Mouse (Mus musculus) C2C12 (cell line): ENCODE data around the gene Plce1. TPM values are rescaled to one million over a fixed set of nuclear protein-coding genes. Genes with fewer than 3 reads are reported as not detected.

ENCODE experiments used
- H3K27me3 ChIP-seq: one replicate; pipeline ENCODE4 v1.6.1; 2011; ENCODE audit not compliant: control insufficient read depth, insufficient read depth, insufficient read length
- H3K36me3 ChIP-seq: one replicate; pipeline ENCODE4 v1.6.1; 2011; ENCODE audit not compliant: control insufficient read depth, insufficient read depth
- H3K4me3 ChIP-seq: one replicate; pipeline ENCODE4 v1.5.1; 2011; ENCODE audit warnings: mild to moderate bottlenecking, control low read depth; ENCODE audit not compliant: poor library complexity, insufficient read depth, severe bottlenecking
- H3K79me2 ChIP-seq: one replicate; pipeline ENCODE4 v1.6.1; 2011; ENCODE audit not compliant: control insufficient read depth, insufficient read depth
- H3K79me3 ChIP-seq: one replicate; pipeline ENCODE4 v1.6.1; 2011; ENCODE audit warnings: low read depth, control low read depth
- H3ac ChIP-seq: one replicate; pipeline ENCODE3; 2011; ENCODE audit warnings: low read depth; ENCODE audit not compliant: control insufficient read depth, insufficient read length
- CEBPB ChIP-seq: IDR thresholded peaks from one replicate; pipeline ENCODE4 v1.6.1; 2011; ENCODE audit warnings: low read depth, mild to moderate bottlenecking, control low read depth, moderate library complexity
- CTCF ChIP-seq: IDR thresholded peaks from one replicate; pipeline ENCODE4 v1.5.1; 2011; ENCODE audit not compliant: control insufficient read depth, insufficient read depth, insufficient read length
- FOSL1 ChIP-seq: IDR thresholded peaks from one replicate; pipeline ENCODE4 v1.8.0; 2011; ENCODE audit warnings: mild to moderate bottlenecking, low read length; ENCODE audit not compliant: poor library complexity, insufficient read depth, severe bottlenecking
- MAX ChIP-seq: IDR thresholded peaks from one replicate; pipeline ENCODE4 v1.6.1; 2011; ENCODE audit warnings: mild to moderate bottlenecking, control low read depth
- MYOD1 ChIP-seq: IDR thresholded peaks from one replicate; pipeline ENCODE4 v1.6.1; 2011; ENCODE audit warnings: low read depth; ENCODE audit not compliant: control insufficient read depth, insufficient read length
- MYOG ChIP-seq: IDR thresholded peaks from one replicate; pipeline ENCODE4 v1.6.1; 2011; ENCODE audit not compliant: control insufficient read depth, insufficient read length; ENCODE audit errors: extremely low read depth
- USF1 ChIP-seq: IDR thresholded peaks from one replicate; pipeline ENCODE4 v1.6.1; 2011; ENCODE audit warnings: low read depth, mild to moderate bottlenecking, control low read depth, moderate library complexity
- polyA plus RNA-seq: library from polyadenylated mRNA; unstranded; fragments of >200 nt; fragmentation: generic; extraction: Trizol; gene quantifications from one replicate; pipeline ENCODE4 v1.2.1, GENCODE M21; 2012; ENCODE audit warnings: missing spikeins

Gene Plce1
- polyA plus RNA-seq, 1 experiment: not detected

DNA sequence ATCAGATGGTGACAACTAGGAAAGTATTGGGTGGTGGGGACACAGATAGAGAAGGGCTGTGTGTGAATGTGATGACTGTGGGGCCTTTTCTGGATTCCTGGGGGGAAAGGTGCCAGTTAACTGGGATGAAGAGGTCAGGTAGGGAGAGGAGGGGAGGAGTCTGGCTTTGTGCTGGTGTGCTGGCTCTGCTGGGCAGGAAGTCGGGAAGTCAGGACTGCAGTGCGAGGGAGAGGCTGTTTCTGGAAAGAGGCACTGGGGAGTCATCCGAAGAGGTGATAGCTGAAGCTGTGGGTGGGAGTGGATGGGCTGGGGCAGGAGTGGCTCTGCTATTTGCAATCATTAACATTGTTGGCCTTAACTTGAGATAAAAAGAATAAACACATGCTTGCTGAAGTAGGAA lies 23.7 kb downstream of the Plce1 start:
- Histone ChIP-seq H3K36me3 (no peaks in the 10 kb centered on the region), H3ac (no peak overlapping the region), H3K79me2 (no peaks in the 10 kb centered on the region), H3K27me3 (no peaks in the 10 kb centered on the region), H3K4me3 (no peak overlapping the region), H3K79me3 (no peaks in the 10 kb centered on the region)
- TF ChIP-seq MAX (no peak), CEBPB (no peak), USF1 (no peak), MYOD1 (no peak), MYOG (no peak), CTCF (no peak), FOSL1 (no peak)

DNA sequence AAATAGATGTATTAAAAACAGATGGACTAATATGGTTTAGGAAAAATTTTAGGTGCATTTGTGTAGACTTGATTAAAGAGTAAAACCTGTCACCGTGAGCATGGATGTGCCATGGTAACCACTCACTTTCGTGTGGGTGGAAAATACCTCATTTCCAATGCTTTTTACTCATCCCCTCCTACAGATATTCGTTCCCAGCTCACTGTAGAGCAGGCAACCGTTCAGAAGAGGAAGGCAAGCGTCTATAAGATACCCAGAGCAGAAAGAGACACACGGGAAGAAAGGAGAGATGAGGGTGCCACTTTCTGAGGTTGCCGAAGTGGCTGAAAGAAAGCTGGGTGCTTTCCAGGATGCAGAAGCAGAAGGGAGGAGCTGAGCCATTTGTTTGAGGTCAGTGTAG lies 25.2 kb downstream of the Plce1 start:
- Histone ChIP-seq H3K4me3 (no peak overlapping the region), H3K36me3 (no peaks in the 10 kb centered on the region), H3K79me3 (no peaks in the 10 kb centered on the region), H3K27me3 (no peaks in the 10 kb centered on the region), H3ac (no peak overlapping the region), H3K79me2 (no peaks in the 10 kb centered on the region)
- TF ChIP-seq MYOG (no peak), MAX (no peak), FOSL1 (no peak), MYOD1 (no peak), CTCF (no peak), USF1 (no peak), CEBPB (no peak)

- Histone ChIP-seq H3ac (no peak overlapping the region), H3K27me3 (no peaks in the 10 kb centered on the region), H3K36me3 (no peaks in the 10 kb centered on the region), H3K79me2 (no peaks in the 10 kb centered on the region), H3K79me3 (no peaks in the 10 kb centered on the region), H3K4me3 (no peak overlapping the region)
- TF ChIP-seq CTCF: no peak
- TF ChIP-seq MAX: no peak
- TF ChIP-seq MYOG: no peak
- no peak for TF ChIP-seq MYOD1
- TF ChIP-seq FOSL1: no peak
- no peak for TF ChIP-seq CEBPB
- TF ChIP-seq USF1: no peak
Observed at GRCm38 (mm10) chr19:38507251-38507965, 26.5 kb downstream of the Plce1 start.

DNA sequence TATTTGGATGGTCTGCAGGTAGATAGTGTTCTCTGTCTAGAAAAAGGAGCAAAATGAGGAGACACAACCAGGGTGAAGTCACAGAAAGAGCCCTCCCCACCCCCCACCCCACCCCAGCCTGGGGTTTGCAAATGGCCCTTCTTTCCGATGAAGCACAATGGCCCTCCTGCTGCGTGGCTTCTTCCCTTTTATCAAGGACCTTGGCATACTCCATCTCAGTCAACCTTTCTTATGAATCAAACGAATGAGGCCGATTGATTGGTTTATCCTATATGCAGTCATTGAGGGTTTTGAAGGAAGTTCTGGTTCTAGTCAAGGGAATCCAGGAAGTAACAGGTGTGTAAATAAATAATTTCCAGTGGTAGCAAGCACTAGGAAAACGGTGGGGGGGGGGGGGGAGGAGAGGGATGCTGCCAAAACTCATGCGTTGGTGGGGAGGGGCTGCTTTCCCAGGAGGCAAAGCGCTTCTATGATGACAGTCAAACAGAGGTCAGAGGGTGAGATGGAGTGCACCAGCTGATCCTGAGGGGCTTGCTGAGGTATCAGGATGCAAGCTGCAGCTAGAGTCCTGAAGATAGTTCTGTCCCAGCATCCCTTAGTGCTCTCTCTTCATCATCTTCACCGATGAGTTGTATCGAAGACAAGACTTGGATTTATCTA lies 27.2 kb downstream of the Plce1 start:
- Histone ChIP-seq H3K79me3 (no peaks in the 10 kb centered on the region), H3K79me2 (no peaks in the 10 kb centered on the region), H3ac (no peak overlapping the region), H3K36me3 (no peaks in the 10 kb centered on the region), H3K4me3 (no peak overlapping the region), H3K27me3 (no peaks in the 10 kb centered on the region)
- no peak for TF ChIP-seq USF1
- TF ChIP-seq CEBPB: no peak
- no peak for TF ChIP-seq CTCF
- no peak for TF ChIP-seq MAX
- no peak for TF ChIP-seq MYOD1
- no peak for TF ChIP-seq FOSL1
- no peak for TF ChIP-seq MYOG

GRCm38 (mm10) chr19:38514417-38515184 lies 33.7 kb downstream of the Plce1 start:
- Histone ChIP-seq H3K36me3 (no peaks in the 10 kb centered on the region), H3K79me2 (no peaks in the 10 kb centered on the region), H3ac (no peak overlapping the region), H3K79me3 (no peaks in the 10 kb centered on the region), H3K4me3 (no peak overlapping the region), H3K27me3 (no peaks in the 10 kb centered on the region)
- no peak for TF ChIP-seq CTCF

DNA sequence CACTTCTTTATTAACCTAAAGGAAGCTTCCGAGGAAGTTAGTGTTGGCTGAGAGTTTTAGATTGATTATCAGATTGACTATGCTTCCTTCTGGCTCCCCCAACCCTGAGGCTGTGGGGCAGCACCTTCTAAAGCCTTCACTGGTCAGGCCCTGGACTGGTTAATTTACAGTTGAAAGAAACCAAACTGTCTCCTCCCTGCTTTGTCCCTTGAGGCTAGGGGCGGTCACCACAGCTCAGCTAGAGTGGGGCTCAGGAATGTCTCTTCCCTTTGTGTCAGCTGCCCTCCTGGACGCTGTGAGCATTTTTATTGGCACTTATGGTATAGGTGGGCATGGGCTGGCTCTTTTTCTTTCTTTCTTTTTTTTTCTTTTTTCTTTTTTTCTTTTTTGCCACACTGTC lies 45.9 kb downstream of the Plce1 start:
- no peak overlapping the region for H3K4me3 ChIP-seq

More for the DNA sequence above, 45.9 kb downstream of the Plce1 start:
- peaks cover 11% of the 10 kb centered on the region for H3K27me3 ChIP-seq
- TF ChIP-seq FOSL1: no peak
- TF ChIP-seq CTCF: no peak
- no peak for TF ChIP-seq MYOD1
- no peak for TF ChIP-seq MYOG
- H3K79me3 ChIP-seq: no peaks in the 10 kb centered on the region
- H3ac ChIP-seq: no peak overlapping the region
- H3K36me3 ChIP-seq: no peaks in the 10 kb centered on the region
- no peaks in the 10 kb centered on the region for H3K79me2 ChIP-seq
